Mouse (Mus musculus) hindbrain, embryonic 13.5 days (tissue): Measurements from ENCODE around the gene Nfat5. TPM values are rescaled to one million over a fixed set of nuclear protein-coding genes. Genes with fewer than 3 reads are reported as not detected.

ENCODE experiments used
- ATAC-seq: fragments of 200-750 bp; cut with Nextera tagmentation; 2 replicates; pipeline ENCODE4 v1.8.0; 2017; ENCODE audit warnings: moderate TSS enrichment; ENCODE audit not compliant: low FRiP score
- H3K27ac ChIP-seq: fragments of 300-500 bp; sonication (generic); 2 replicates; pipeline ENCODE4 v1.5.1; 2015; ENCODE audit warnings: inconsistent platforms, mild to moderate bottlenecking, moderate library complexity
- H3K27me3 ChIP-seq: fragments of 300-500 bp; sonication (generic); 2 replicates; pipeline ENCODE4 v1.6.1; 2015; ENCODE audit warnings: mild to moderate bottlenecking, inconsistent platforms
- H3K36me3 ChIP-seq: fragments of 300-500 bp; sonication (generic); 2 replicates; pipeline ENCODE4 v1.6.1; 2015; ENCODE audit warnings: mild to moderate bottlenecking, inconsistent platforms
- H3K4me1 ChIP-seq: fragments of 300-500 bp; sonication (generic); replicated peaks from 2 replicates; pipeline ENCODE4 v1.6.1; 2015; ENCODE audit warnings: inconsistent platforms
- H3K4me2 ChIP-seq: fragments of 300-500 bp; sonication (generic); 2 replicates; pipeline ENCODE4 v1.6.1; 2015; ENCODE audit warnings: inconsistent platforms, mild to moderate bottlenecking, moderate library complexity
- H3K4me3 ChIP-seq: fragments of 300-500 bp; sonication (generic); 2 replicates; pipeline ENCODE4 v1.5.1; 2015; ENCODE audit warnings: mild to moderate bottlenecking, inconsistent platforms
- H3K9ac ChIP-seq: fragments of 300-500 bp; sonication (generic); 2 replicates; pipeline ENCODE4 v1.6.1; 2015; ENCODE audit warnings: mild to moderate bottlenecking, inconsistent platforms
- H3K9me3 ChIP-seq: fragments of 300-500 bp; sonication (generic); 2 replicates; pipeline ENCODE4 v1.6.1; 2016; ENCODE audit warnings: inconsistent platforms
- WGBS: fragments of 180-500 bp; shearing (Covaris S2); methylation state at CpG from one replicate; pipeline ENCODE4 v1.1.7; 2015; 5-methylcytosine and 5-hydroxymethylcytosine counted together
- polyA plus RNA-seq: library from polyadenylated mRNA; unstranded; fragments of >200 nt; fragmentation: Nextera tagmentation; extraction: Ambion mirVana; gene quantifications from 2 replicates; pipeline ENCODE4 v1.2.1, GENCODE M21; 2015

Nfat5 gene
- polyA plus RNA-seq, 1 experiment from 2014 or later: 14.5 TPM

DNA sequence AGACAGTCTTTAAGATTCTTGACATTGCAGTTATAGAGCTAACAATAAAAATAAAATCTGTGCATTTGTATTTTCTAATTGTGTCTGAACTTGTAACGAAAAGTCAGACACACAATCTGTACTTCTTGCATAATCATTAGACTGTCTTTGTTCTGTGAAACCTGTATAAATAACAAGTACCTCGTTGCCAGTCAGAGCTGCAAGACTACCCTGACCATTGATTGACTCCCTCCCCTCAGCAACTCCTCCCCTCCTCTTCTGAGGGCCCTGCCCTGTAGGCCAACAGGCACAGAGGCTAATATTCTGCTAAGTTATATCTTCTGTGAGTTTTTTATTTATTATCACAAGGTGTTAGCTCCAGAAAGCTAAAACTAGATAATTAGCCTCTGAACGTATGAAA lies 112.7 kb downstream of the Nfat5 start:
- Histone ChIP-seq H3K4me3 (no peak overlapping the region), H3K9me3 (no peaks in the 10 kb centered on the region), H3K27me3 (no peaks in the 10 kb centered on the region), H3K27ac (no peak overlapping the region), H3K4me1 (peaks cover 22% of the 10 kb centered on the region), H3K4me2 (no peak overlapping the region), H3K9ac (no peak overlapping the region), H3K36me3 (peaks cover 30% of the 10 kb centered on the region)
- 74% methylated on average over 3 of the region's 3 CpGs for WGBS
- ATAC-seq: no peak

DNA sequence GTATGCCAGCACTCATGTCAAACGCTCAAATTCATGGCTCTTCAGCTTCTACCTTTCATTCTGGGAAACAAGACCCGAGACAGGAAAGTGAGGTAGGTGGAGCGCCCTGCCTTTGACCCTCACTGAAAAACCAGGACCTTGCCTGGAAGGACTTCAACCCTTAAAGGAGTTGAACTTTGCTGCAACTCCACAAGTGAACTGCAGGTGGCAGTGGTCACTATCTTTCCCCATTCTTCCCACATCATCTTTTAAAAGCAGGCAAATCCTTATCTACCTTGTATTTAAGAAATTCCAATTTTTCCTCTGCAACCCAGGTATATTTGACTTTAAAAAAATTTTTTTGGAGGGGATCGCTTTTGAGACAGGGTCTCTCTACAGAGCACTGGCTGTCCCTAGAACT lies 118.1 kb downstream of the Nfat5 start:
- WGBS: 72% methylated on average over 4 of the region's 4 CpGs
- Histone ChIP-seq H3K9ac (no peak overlapping the region), H3K4me2 (no peak overlapping the region), H3K27me3 (no peaks in the 10 kb centered on the region), H3K27ac (no peak overlapping the region), H3K36me3 (peaks cover 83% of the 10 kb centered on the region), H3K4me1 (0 out of 2 replicates have a peak, but pooled peaks cover 7% of the 10 kb centered on the region), H3K9me3 (no peaks in the 10 kb centered on the region), H3K4me3 (no peak overlapping the region)
- no peak for ATAC-seq

DNA sequence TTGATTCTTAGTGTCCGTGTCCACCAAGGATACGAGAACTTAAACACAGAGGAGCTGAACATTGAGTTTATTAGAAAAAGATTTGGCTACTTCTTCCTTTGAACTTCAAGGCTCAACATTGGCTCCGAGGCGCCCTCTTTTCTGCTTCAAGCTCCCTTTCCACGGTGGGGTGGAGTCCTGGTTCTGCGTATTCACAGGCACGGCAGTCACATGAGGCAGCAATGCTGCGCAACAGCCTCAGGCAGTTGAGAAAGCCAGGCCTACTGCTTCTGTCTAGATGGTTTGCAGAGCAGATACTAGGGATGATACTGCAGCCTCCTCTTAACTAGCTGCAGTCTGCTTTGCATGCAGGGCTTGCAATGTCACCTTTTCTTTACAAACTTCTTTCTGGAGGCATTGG lies 119.3 kb downstream of the Nfat5 start:
- no peak for ATAC-seq
- Histone ChIP-seq H3K4me1 (no peaks in the 10 kb centered on the region), H3K9me3 (no peaks in the 10 kb centered on the region), H3K4me2 (no peak overlapping the region), H3K4me3 (no peak overlapping the region), H3K27ac (no peak overlapping the region), H3K36me3 (peaks cover 86% of the 10 kb centered on the region), H3K27me3 (no peaks in the 10 kb centered on the region), H3K9ac (no peak overlapping the region)
- WGBS: 95% methylated on average over 8 of the region's 8 CpGs

DNA sequence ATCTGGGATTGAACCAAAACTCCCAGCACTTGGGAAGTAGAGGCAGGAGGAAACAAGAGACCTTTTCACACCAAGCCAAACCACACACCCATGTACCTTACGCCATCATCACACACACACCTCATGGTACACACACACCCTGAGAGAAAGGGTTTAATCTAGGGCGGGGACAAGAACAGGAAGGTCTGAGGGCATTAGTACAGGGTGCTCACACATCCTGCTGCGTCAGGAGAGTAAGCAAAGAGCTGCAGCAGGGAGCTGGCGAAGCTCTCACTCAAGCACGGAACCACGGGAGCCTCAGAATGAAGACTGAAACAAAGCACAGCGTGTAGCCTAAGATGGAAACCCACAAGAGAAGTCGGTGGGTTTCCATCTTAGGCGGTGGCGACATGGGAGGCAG lies 120.6 kb downstream of the Nfat5 start:
- H3K4me3 ChIP-seq: no peak overlapping the region
- no peaks in the 10 kb centered on the region for H3K9me3 ChIP-seq
- no peaks in the 10 kb centered on the region for H3K27me3 ChIP-seq
- no peaks in the 10 kb centered on the region for H3K4me1 ChIP-seq
- H3K36me3 ChIP-seq: peaks cover 98% of the 10 kb centered on the region
- H3K9ac ChIP-seq: no peak overlapping the region
- WGBS: 89% methylated on average over 10 of the region's 10 CpGs
- no peak overlapping the region for H3K27ac ChIP-seq
- ATAC-seq: no peak
- no peak overlapping the region for H3K4me2 ChIP-seq

DNA sequence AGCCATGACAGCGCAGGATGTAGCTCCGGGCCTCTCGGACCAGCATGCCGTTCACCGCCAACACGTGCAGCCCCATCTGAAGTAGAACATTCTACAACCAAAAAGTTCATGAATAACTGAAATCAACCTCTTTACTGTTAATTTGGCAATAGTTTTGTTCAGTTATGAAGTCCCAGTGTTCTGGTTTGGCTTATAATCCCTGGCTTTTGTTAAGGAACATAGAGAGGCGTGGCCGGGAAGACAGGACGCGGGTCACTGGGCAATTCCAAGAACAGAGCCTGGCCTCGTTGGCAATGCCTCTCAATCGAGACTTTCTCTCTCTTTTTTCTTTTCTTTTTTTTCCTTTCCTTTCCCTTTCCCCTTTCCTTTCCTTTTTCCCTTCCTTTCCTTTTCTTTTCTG lies 123.7 kb downstream of the Nfat5 start:
- Histone ChIP-seq H3K9me3 (no peaks in the 10 kb centered on the region), H3K4me3 (no peak overlapping the region), H3K27ac (no peak overlapping the region), H3K36me3 (peaks cover 96% of the 10 kb centered on the region), H3K9ac (no peak overlapping the region), H3K4me2 (no peak overlapping the region), H3K27me3 (no peaks in the 10 kb centered on the region), H3K4me1 (peaks cover 8% of the 10 kb centered on the region)
- WGBS: 85% methylated on average over 12 of the region's 12 CpGs
- ATAC-seq: no peak

DNA sequence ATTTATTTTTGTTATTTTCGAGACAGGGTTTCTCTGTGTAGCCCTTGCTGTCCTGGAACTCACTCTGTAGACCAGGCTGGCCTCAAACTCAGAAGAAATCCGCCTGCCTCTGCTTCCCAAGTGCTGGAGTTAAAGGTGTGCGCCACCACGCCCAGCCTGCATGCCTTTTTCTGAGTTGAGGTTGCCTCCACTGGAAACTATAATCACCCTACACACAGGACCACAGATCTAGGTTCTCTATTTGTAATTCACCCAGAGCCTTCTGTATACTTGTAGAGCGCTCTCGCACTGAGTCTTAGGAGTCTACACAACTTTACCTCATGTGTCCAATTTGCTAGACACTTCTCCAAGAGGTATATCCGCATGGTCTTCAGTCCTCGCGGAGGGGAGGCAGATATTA lies 130.9 kb downstream of the Nfat5 start:
- 33% methylated on average over 9 of the region's 9 CpGs for WGBS
- Histone ChIP-seq H3K36me3 (peaks cover 33% of the 10 kb centered on the region), H3K4me2 (peak overlapping the region; percentile 92), H3K9me3 (no peaks in the 10 kb centered on the region), H3K4me3 (peak overlapping the region; percentile 91), H3K27ac (peak overlapping the region; percentile 79), H3K9ac (peak overlapping the region; percentile 93), H3K4me1 (peaks cover 31% of the 10 kb centered on the region), H3K27me3 (0 out of 2 replicates have a peak, but pooled peaks cover 7% of the 10 kb centered on the region)
- ATAC-seq: no peak

GRCm38 (mm10) chr8:107424597-107425229 lies 131.4 kb downstream of the Nfat5 start, which contains the start of gene Nob1:
Gene Nob1, minus strand, starts transcription at chr8:107425051.
- under 1% methylated on average over 50 of the region's 50 CpGs for WGBS
- peaks cover 31% of the 10 kb centered on the region for H3K4me1 ChIP-seq
- 0 out of 2 replicates have a peak, but pooled peaks cover 7% of the 10 kb centered on the region for H3K27me3 ChIP-seq
- peaks cover 27% of the 10 kb centered on the region for H3K36me3 ChIP-seq
- peak within 1 kb of the TSS; percentile 79 for H3K27ac ChIP-seq
- peak within 1 kb of the TSS; percentile 92 for H3K4me2 ChIP-seq
- H3K4me3 ChIP-seq: peak within 1 kb of the TSS; percentile 91
- peak within 1 kb of the TSS; percentile 93 for H3K9ac ChIP-seq
- peak; percentile 99 for ATAC-seq
- H3K9me3 ChIP-seq: no peaks in the 10 kb centered on the region

DNA sequence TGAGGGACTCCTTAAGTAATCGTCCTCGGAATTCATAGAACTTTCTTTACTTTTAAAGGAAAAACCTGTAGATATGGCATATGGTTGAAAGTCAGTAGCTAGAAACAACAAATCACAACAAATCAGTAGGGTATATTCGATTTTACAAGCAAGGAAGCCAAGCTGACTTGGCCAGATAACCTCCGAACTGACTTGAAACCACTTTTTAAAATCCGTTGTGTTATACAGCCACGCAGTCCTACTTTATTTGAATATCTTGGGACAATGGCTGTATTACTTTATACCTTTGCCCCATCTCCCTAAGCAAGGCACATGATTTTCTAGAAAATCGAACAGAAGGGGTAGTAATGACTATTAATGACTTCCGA lies 131.9 kb downstream of the Nfat5 start:
- H3K4me1 ChIP-seq: peaks cover 31% of the 10 kb centered on the region
- H3K36me3 ChIP-seq: peaks cover 22% of the 10 kb centered on the region
- ATAC-seq: no peak; the same call in 1 of the 2 replicates
- H3K4me2 ChIP-seq: no peak overlapping the region
- H3K9ac ChIP-seq: no peak overlapping the region
- no peak overlapping the region for H3K27ac ChIP-seq
- H3K4me3 ChIP-seq: peak overlapping the region; percentile 91
- whole genome bisulfite sequencing: 53% methylated on average over 8 of the region's 8 CpGs
- H3K9me3 ChIP-seq: no peaks in the 10 kb centered on the region
- 0 out of 2 replicates have a peak, but pooled peaks cover 7% of the 10 kb centered on the region for H3K27me3 ChIP-seq

Other genes starting within 250 kb of the Nfat5 start
- gene Pdf, start 244.9 kb upstream of the Nfat5 start, polyA plus RNA-seq: 36.8 and 38.5 TPM in 2 replicates
- gene Cog8, start 236.8 kb upstream of the Nfat5 start, polyA plus RNA-seq: 39.6 and 40.9 TPM in 2 replicates
- gene Nip7, start 236.6 kb upstream of the Nfat5 start, polyA plus RNA-seq: 73.7 and 77.6 TPM in 2 replicates
- not detected in 2 replicates for gene Tmed6, start 227.8 kb upstream of the Nfat5 start, polyA plus RNA-seq
- 28.3 and 28.8 TPM in 2 replicates for gene Terf2, start 196.9 kb upstream of the Nfat5 start, polyA plus RNA-seq
- 102 TPM in 2 replicates for gene Cyb5b, start 142.8 kb upstream of the Nfat5 start, polyA plus RNA-seq
- gene Nqo1, start 109.7 kb downstream of the Nfat5 start, polyA plus RNA-seq: 5.3 and 6.7 TPM in 2 replicates
- gene Nob1, start 131.6 kb downstream of the Nfat5 start, polyA plus RNA-seq: 71.3 and 74.0 TPM in 2 replicates
- gene Wwp2, start 142.9 kb downstream of the Nfat5 start, polyA plus RNA-seq: 49.3 and 53.0 TPM in 2 replicates